Mouse (Mus musculus) lung, postnatal 14 days (tissue): Measurements from ENCODE around the gene Mafk.
A peak's percentile ranks its signal among the peaks of the same experiment; 100 is the strongest.

Experiments used
- DNase-seq: peaks from one replicate; pipeline ENCODE4 v3.0.0; 2021

Mafk gene

DNA sequence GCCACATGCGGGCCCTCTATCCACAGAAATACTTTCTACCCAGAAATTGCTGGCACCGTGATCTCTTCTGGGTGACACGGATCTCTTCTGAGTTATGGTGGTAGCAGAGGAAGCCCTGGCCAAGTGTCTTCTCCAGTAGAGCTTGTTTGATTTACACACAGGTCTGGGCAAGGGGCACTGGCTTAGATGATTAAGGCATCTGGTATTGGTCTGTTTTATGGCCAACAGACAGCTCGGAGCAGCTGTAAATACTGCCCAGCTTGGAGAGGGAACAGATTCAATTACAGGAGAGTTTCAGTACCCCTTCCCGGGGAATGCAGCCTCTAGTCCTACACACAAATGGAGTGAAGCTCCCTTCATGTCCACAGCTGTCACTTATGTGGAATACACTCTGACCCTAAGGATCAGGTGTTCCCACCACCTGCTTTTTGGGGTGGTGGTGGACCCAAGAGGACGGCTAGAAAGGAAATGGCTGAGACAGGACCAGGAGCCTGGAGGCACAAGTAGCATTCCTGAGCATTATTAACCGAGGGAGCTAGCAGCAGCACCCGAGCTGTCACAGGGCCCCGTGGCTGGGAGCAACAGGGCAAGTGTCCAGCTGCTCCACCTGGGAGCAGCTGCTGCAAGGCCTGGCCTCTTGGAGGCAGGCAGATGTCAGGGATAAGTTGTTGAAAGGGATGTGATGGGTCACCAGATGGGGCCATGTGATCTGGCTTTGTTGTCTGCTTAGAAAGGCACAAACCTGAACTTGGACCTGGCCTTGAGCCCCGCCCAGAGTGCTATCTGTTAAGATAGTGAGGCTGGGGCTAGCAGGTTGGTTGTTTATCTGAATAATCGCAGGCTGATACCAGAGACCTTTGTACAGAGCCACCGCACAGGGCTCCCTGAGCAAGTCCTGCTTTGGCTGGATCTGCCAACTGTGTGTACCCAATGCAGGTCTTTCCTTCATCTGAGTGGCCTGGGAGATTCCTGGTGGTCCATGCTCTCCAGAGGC is 30.4 kb downstream of the Mafk start:
- DNase-seq, result no peak

DNA sequence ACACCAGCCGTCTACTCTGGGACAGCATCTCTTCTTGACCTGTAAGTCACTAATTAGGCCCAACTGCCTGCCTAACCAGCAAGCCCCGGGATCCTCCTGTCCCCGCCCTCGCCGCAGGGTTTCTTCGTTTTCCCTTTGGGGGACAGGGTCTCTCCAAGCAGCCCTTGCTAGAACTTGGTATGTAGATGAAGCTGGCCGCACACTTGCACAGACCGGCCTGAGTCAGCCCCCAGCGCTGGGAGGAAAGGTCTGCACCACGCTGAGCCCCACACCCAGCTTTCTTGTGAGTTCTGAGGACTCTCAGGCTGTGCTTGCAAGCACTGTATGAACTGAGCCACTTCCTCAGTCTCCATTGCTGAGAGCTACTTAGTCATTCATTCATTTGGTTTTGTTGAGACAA is 33.2 kb downstream of the Mafk start:
- DNase-seq, result no peak

GRCm38 (mm10) chr5:139825947-139826346 is 34.6 kb downstream of the Mafk start:
- no peak for DNase-seq

DNA sequence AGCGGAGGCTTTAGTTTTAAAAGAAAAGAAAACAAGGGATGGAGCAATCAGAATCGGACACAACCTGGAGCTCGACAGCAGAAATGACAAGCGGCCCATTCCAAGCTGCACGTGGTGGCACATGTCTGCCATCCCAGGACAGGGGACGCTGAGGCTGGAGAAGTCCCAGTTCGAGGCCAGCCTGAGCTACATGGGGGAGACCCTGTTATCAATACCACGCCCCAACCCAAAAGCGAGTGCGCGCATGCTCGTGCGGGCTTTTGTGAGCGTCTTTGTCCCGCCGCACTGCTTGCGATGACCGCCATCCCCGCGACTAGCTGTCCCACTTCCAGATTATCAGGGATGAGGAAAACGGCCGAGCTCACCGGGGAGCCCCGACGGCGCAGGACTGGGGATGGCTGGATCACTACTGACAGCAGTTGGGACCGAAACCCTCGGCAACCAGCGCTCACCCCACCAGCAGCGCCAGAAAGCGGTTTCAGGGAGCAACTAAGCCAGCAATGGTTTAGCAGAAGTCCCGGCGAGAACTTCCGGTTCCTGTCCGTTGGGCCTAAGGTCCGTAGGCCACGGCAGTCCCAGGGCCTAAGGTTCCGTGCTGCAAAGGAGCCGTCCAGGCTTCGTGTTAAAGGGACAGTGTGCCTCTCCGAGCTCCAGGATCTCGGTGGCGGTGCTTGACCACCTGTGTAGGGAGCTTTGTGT is 35.2 kb downstream of the Mafk start, which contains the start of the genes Gm26938 and Psmg3:
Gene Gm26938, minus strand, starts transcription at position 51 of the 699 bp plus-strand sequence.
Gene Psmg3, minus strand, starts transcription at position 529 of the 699 bp plus-strand sequence.
- DNase-seq, result peak; percentile 88

DNA sequence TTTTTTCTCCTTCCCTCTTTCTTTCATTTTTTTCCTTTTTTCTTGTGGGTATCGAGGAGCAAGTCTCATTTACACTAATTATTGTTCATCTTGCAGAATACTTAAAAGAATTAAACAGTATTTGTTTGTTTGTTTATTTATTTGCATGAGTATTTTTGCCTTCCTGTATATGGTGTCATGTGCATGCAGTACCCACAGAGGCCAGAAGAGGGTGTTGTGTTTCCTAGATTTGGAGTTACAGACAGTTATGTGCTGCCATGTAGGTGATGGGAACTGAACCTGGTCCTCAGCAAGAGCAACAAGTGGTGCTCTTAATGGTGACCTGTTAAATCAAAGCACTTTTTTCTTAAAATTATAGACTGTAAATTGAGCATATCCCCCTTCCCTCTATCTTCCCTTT is 36.3 kb downstream of the Mafk start:
- DNase-seq, result no peak

- DNase-seq, result no peak
Measured at GRCm38 (mm10) chr5:139829384-139829783, 38.1 kb downstream of the Mafk start.

- DNase-seq, result no peak
Measured at GRCm38 (mm10) chr5:139830734-139831133, 39.4 kb downstream of the Mafk start.

GRCm38 (mm10) chr5:139832125-139832524 is 40.8 kb downstream of the Mafk start:
- no peak for DNase-seq

- no peak for DNase-seq
Measured at GRCm38 (mm10) chr5:139835706-139836105, 44.4 kb downstream of the Mafk start.

- DNase-seq, result peak; percentile 84
Measured at GRCm38 (mm10) chr5:139838476-139838892, 47.2 kb downstream of the Mafk start.

DNA sequence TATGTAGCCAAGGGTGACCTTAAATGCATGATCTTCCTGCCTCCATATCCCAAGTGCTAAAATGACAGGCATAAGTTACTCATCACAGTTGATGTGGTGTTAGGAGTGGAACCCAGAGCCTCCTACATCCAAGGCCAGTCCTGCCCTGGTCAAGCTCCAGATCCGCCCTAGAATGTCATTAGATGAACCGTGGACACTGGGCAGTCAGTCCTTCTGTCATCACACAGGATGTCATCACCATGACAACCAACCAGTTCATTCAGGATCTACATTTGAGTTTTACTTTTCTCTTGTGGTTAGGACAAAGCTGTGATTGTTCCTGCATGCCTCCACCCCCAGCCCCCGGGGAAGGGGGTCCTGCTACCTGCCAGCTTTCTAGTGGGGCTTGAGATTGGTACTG is 47.8 kb downstream of the Mafk start:
- DNase-seq, result no peak

DNA sequence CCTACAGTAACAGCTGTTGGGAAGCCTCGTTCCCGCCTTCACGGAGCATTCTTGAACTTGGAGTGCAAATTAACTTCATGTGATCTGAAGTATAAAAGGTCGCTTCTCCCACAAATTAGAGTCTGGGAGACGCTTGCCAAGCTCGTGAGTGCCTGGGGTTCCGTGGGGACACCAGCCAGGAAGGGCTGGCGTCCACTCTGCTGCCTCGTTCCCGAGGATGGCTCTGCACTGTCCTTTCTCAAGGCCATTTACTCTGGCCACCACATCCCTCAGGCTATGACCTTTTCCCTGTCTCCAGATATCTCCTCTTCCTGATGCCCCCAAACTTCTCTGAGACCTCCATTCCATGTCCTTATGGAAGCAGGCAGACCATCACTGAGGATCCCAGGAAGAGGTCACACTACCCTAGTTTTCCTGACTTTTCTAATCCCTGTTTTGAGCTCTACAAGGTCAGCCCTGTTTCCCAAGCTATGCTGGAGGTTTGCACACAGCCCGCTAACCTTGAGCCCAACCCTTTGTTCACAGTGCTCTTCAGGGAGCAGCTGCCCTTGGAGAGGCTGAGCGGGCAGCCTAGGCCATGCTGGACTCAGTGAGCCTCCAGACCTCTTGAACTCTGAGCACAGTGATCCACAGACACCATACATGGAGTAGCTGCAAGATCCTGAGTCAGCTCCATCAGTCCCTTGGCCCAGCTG is 58.5 kb downstream of the Mafk start:
- no peak for DNase-seq
